Mouse (Mus musculus): Measurements from ENCODE around the gene Slc35g1.

DNA sequence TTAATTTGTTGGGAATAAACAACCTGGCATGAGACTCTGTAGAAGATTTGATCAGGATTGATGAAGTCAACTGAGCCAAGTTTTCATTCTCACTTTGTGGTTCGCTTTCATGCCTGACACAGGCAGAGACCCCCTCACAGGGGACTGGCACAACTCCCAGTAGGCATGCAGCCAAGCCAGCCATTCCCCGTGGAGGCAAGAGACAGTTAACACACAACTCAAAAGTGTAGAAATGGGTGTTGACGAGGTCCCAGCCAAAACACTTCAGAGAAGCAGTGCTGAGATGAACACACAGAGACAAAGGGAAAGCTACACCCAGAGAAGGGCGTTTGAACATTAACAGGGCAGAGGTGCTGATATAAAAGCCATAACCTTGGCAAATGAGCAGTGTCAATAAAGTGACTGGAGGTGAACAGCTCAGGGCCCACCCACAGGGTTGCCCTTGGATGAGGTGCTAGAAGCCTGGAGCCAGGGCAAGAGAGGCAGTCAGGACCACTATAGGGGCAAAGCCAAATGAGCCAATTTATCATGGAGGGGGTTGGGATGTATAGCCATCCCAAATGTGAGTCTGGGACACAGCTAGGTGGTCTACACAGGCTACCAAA is 23.1 kb downstream of the Slc35g1 start:
- TF ChIP-seq CTCF (IDR thresholded peaks at IDR 0.05; ENCODE audit: low read depth, low read length) (no peak), TAL1 (conservative IDR thresholded peaks at IDR 0.05; ENCODE audit: low read depth, low read length) (no peak)
